Mouse (Mus musculus) myocyte (in vitro differentiated cells): Measurements from ENCODE around the gene Med10.

Experiments
- CEBPB ChIP-seq: IDR thresholded peaks from 2 replicates; pipeline ENCODE4 v1.6.1; 2011; ENCODE audit warnings: mild to moderate bottlenecking, moderate library complexity; ENCODE audit not compliant: poor library complexity, insufficient read depth, severe bottlenecking
- E2F4 ChIP-seq: IDR thresholded peaks from one replicate; pipeline ENCODE4 v1.6.1; 2011; ENCODE audit warnings: mild to moderate bottlenecking, control low read depth, moderate library complexity; ENCODE audit not compliant: insufficient read depth
- MAX ChIP-seq: IDR thresholded peaks from one replicate; pipeline ENCODE4 v1.6.1; 2011; ENCODE audit warnings: low read depth, mild to moderate bottlenecking, control low read depth
- MYOD1 ChIP-seq, 3 experiments: IDR thresholded peaks; one replicate each; pipeline ENCODE4 v1.6.1; 2011; ENCODE audit warnings: control low read depth in 2 of 3, low read depth in 2 of 3, mild to moderate bottlenecking in 2 of 3, moderate library complexity in 1 of 3; ENCODE audit not compliant: insufficient read length in 2 of 3, control insufficient read depth in 1 of 3
- MYOG ChIP-seq, 3 experiments: IDR thresholded peaks; one replicate each; pipeline ENCODE4 v1.6.1; 2011; ENCODE audit warnings: control low read depth in 2 of 3, low read depth in 2 of 3, mild to moderate bottlenecking in 2 of 3; ENCODE audit not compliant: insufficient read length in 2 of 3, control insufficient read depth in 1 of 3, insufficient read depth in 1 of 3
- POLR2A ChIP-seq: IDR thresholded peaks from one replicate; pipeline ENCODE4 v1.6.1; 2011; ENCODE audit warnings: low read depth, mild to moderate bottlenecking, control low read depth, moderate library complexity; ENCODE audit not compliant: insufficient read length
- POLR2AphosphoS2 ChIP-seq: IDR thresholded peaks from one replicate; pipeline ENCODE4 v1.6.1; 2011; ENCODE audit warnings: low read depth, control low read depth; ENCODE audit not compliant: insufficient read length
- REST ChIP-seq: IDR thresholded peaks from one replicate; pipeline ENCODE4 v1.6.1; 2011; ENCODE audit warnings: mild to moderate bottlenecking, control low read depth, moderate library complexity; ENCODE audit not compliant: insufficient read depth, insufficient read length
- SRF ChIP-seq: IDR thresholded peaks from one replicate; pipeline ENCODE4 v1.6.1; 2011; ENCODE audit warnings: low read depth; ENCODE audit not compliant: control insufficient read depth, insufficient read length
- TCF12 ChIP-seq: IDR thresholded peaks from one replicate; pipeline ENCODE4 v1.6.1; 2011; ENCODE audit warnings: mild to moderate bottlenecking, control low read depth; ENCODE audit not compliant: poor library complexity, insufficient read depth, severe bottlenecking
- TCF3 ChIP-seq: IDR thresholded peaks from one replicate; pipeline ENCODE4 v1.6.1; 2011; ENCODE audit warnings: low read depth, control low read depth; ENCODE audit not compliant: insufficient read length
- USF1 ChIP-seq: IDR thresholded peaks from one replicate; pipeline ENCODE4 v1.6.1; 2011; ENCODE audit warnings: low read depth, mild to moderate bottlenecking, control low read depth, moderate library complexity

DNA sequence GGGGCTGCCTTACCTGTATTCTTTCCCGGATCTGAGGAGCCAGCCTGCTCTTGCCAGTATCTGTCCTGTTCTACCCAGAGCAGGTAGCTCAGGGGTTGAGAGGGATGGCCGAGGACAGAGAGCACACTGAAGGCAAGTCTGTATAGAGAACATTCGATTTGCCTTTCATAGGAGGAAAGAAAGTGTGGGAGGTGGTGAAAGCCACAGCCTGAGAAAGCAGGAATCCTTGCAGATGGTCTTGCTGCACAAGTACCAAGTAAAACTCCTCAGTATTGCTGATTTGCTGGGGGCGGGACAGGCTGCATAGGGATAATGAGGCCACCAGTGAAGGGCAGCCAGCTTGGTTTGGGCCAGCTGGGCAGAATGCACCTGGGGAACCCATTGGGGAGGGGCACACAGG is 16.1 kb downstream of the Med10 start:
- TF ChIP-seq POLR2A (no peak), E2F4 (no peak), USF1 (no peak), CEBPB (no peak), MAX (no peak), POLR2AphosphoS2 (no peak), MYOD1 (IDR thresholded peaks at IDR 0.05; ENCODE audit: control insufficient read depth in 1 of 3, insufficient read length in 2 of 3, low read depth in 2 of 3) (no peak), TCF12 (no peak), TCF3 (no peak), MYOG (IDR thresholded peaks at IDR 0.05; ENCODE audit: control insufficient read depth in 1 of 3, insufficient read depth in 1 of 3, insufficient read length in 2 of 3, low read depth in 2 of 3) (no peak), SRF (no peak), REST (no peak)
